Mouse (Mus musculus) liver, adult (tissue): ENCODE measurements around the gene Fcna.

Source experiments
- GATA4 ChIP-seq: IDR thresholded peaks from 2 replicates; pipeline ENCODE4 v1.6.1; 2014; ENCODE audit warnings: mild to moderate bottlenecking, low read length; ENCODE audit not compliant: insufficient replicate concordance

Gene Fcna

DNA sequence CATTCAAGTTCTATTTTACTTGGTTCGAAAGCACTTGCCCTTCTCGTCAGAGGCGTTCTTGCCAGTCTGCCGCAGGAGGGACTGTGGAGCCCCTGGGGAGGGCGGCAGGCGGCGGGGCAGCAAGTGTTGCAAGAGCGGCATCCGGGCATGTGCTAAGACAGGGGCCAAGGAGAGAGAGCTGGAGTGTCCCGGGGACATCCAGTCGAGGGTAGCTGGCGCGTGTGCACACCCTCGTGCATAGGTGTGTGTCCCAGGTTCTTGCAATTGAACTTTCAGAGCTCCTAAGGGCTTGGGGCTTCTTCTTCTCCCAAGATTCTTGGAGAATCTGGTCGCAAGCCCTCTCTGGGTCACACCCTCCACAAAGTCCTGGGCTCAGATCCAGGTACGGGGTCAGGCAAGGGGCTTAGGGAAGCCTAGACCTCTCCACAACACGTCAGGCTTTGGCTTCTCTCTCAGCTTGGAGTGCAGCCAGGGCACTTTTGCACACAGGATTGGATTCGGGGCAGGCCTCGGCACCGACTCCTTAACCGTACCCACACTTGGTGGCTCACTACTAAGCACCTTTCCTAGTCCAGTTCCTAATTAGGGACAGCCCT is 52.3 kb downstream of the Fcna start:
- no peak for TF ChIP-seq GATA4
